Mouse (Mus musculus): ENCODE results near the gene Pdgfc. TPM values are rescaled to one million over a fixed set of nuclear protein-coding genes. Genes with fewer than 3 reads are reported as not detected.

The Pdgfc gene
- 0.37 TPM in 1 of 2 replicates, not detected in the other for total RNA-seq (2017)

GRCm38 (mm10) chr3:81036151-81036553, at the start of gene Pdgfc:
TSS of gene Pdgfc (plus strand) at chr3:81036416.
- no peak for ATAC-seq (replicated peaks; ENCODE audit: low read depth, poor library complexity, severe bottlenecking)

- peak; percentile 71; the same call in 1 of the 2 replicates for ATAC-seq (replicated peaks; ENCODE audit: low read depth, poor library complexity, severe bottlenecking)
Observed at GRCm38 (mm10) chr3:81009245-81009644, 27.0 kb upstream of the Pdgfc start.

GRCm38 (mm10) chr3:81009899-81010298, 26.3 kb upstream of the Pdgfc start:
- no peak for ATAC-seq (replicated peaks; ENCODE audit: low read depth, poor library complexity, severe bottlenecking)

- no peak for ATAC-seq (replicated peaks; ENCODE audit: low read depth, poor library complexity, severe bottlenecking)
Observed at GRCm38 (mm10) chr3:81017385-81018051, 18.7 kb upstream of the Pdgfc start.

- peak; percentile 58; the same call in 1 of the 2 replicates for ATAC-seq (replicated peaks; ENCODE audit: low read depth, poor library complexity, severe bottlenecking)
Observed at GRCm38 (mm10) chr3:81020064-81020463, 16.2 kb upstream of the Pdgfc start.

- no peak for ATAC-seq (replicated peaks; ENCODE audit: low read depth, poor library complexity, severe bottlenecking)
Observed at GRCm38 (mm10) chr3:81021783-81022182, 14.4 kb upstream of the Pdgfc start.

GRCm38 (mm10) chr3:81022266-81022665, 13.9 kb upstream of the Pdgfc start:
- no peak for ATAC-seq (replicated peaks; ENCODE audit: low read depth, poor library complexity, severe bottlenecking)

- ATAC-seq (replicated peaks; ENCODE audit: low read depth, poor library complexity, severe bottlenecking) = no peak
Observed at GRCm38 (mm10) chr3:81022845-81023244, 13.4 kb upstream of the Pdgfc start.

GRCm38 (mm10) chr3:81023568-81023967, 12.6 kb upstream of the Pdgfc start:
- no peak for ATAC-seq (replicated peaks; ENCODE audit: low read depth, poor library complexity, severe bottlenecking)

- no peak for ATAC-seq (replicated peaks; ENCODE audit: low read depth, poor library complexity, severe bottlenecking)
Observed at GRCm38 (mm10) chr3:81025568-81026213, 10.5 kb upstream of the Pdgfc start.

- ATAC-seq (replicated peaks; ENCODE audit: low read depth, poor library complexity, severe bottlenecking) = no peak
Observed at GRCm38 (mm10) chr3:81028361-81028760, 7.9 kb upstream of the Pdgfc start.

- no peak for ATAC-seq (replicated peaks; ENCODE audit: low read depth, poor library complexity, severe bottlenecking)
Observed at GRCm38 (mm10) chr3:81029321-81029720, 6.9 kb upstream of the Pdgfc start.

GRCm38 (mm10) chr3:81029909-81030308, 6.3 kb upstream of the Pdgfc start:
- no peak for ATAC-seq (replicated peaks; ENCODE audit: low read depth, poor library complexity, severe bottlenecking)

- no peak for ATAC-seq (replicated peaks; ENCODE audit: low read depth, poor library complexity, severe bottlenecking)
Observed at GRCm38 (mm10) chr3:81030311-81030710, 5.9 kb upstream of the Pdgfc start.

GRCm38 (mm10) chr3:81032014-81032413, 4.2 kb upstream of the Pdgfc start:
- no peak for ATAC-seq (replicated peaks; ENCODE audit: low read depth, poor library complexity, severe bottlenecking)

- no peak for ATAC-seq (replicated peaks; ENCODE audit: low read depth, poor library complexity, severe bottlenecking)
Observed at GRCm38 (mm10) chr3:81034336-81035102, 1.7 kb upstream of the Pdgfc start.

GRCm38 (mm10) chr3:81036554-81037311, 517 bp downstream of the Pdgfc start:
- peak; percentile 48 for ATAC-seq (replicated peaks; ENCODE audit: low read depth, poor library complexity, severe bottlenecking)

GRCm38 (mm10) chr3:81037312-81037859, 1.2 kb downstream of the Pdgfc start:
- ATAC-seq (replicated peaks; ENCODE audit: low read depth, poor library complexity, severe bottlenecking) = peak; percentile 56; the same call in 1 of the 2 replicates

- ATAC-seq (replicated peaks; ENCODE audit: low read depth, poor library complexity, severe bottlenecking) = peak; percentile 76
Observed at GRCm38 (mm10) chr3:81039131-81039653, 3.0 kb downstream of the Pdgfc start.

Data from common myeloid progenitor, adult 5-6 weeks (primary cell).